Mouse (Mus musculus) testis, postnatal 10 days (tissue): ENCODE measurements around the gene D3Ertd751e.
A peak's percentile ranks its signal among the peaks of the same experiment; 100 is the strongest.

ENCODE experiments used
- DNase-seq: peaks from one replicate; pipeline ENCODE4 v3.0.0; 2021; ENCODE audit warnings: low spot score

The D3Ertd751e gene

DNA sequence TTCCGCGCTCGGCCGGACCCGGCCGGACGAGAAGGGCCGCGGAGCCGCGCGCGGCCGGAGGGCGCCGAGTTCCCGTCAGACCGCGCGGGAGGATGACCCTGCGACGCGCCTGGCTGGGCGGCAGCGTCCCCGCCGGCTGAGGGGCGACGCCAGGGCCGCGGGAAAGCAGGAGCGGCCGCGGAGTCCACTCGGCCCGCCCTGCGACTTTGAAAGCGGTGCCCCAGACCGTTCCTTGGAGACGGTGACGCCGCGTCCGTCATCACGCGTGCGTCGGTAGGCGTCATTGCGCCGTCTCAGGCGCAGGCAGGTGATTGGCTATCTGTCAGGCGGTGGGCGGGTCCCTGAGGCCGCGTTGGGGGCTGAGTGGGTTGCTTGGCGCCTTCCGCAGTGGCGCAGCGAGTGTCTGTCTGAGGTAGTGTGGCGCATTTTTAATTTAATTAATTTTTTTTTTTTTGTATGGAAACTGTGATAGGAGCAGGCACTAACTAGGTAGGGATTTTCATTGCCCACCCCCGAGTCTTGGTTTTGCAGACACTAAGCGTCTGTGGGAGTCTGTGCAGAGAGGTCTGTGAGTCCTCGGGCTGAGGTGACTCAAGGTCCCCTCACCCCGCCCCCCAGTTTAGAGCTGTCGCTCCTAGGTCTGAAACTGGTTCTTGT is at the start of gene D3Ertd751e, which contains the start of gene Sclt1:
TSS of gene D3Ertd751e (plus strand) at position 334 of the 657 bp plus-strand sequence.
TSS of gene Sclt1 (minus strand) at position 237 of the 657 bp plus-strand sequence.
- peak; percentile 98 for DNase-seq

DNA sequence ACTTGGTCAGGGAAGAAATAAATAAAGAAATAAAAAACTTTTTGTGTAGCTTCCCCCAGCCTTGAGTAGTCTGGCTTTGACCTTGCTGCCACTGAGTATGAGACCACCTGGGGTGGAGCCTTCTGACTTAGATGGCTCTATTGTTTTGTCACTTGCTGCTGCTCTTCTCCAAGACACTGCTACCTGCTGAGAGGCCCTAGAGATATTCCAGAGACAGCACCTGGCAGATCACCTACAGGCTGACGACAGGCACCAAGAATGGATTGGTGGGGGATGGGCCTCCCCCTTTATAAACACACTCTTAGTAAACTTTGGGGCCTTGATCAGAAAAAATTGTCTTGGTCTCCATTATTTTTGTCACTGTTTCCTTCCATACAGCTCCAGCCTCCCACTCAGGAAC is 46.7 kb upstream of the D3Ertd751e start:
- DNase-seq, result no peak

GRCm38 (mm10) chr3:41741601-41742277 is 672 bp upstream of the D3Ertd751e start:
- no peak for DNase-seq

DNA sequence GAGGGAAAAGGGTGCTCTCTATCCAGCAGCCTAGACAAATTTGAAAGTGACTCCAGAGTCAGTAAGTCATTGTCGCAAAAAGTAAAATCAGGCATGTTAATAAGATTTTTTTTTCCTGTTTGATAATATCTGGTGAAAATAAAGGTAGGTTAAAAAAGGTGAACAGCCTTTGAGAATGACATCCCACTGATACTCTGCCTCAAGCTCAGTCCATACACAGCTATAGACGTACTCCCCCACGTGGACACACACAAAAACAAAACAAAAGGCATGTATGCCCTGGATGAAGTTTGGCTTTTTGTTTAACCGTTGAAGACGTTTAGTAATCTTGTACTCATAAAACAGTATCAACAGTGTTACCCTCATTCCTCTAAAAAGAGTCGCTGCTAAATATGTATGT is 1.0 kb downstream of the D3Ertd751e start:
- DNase-seq, result no peak

DNA sequence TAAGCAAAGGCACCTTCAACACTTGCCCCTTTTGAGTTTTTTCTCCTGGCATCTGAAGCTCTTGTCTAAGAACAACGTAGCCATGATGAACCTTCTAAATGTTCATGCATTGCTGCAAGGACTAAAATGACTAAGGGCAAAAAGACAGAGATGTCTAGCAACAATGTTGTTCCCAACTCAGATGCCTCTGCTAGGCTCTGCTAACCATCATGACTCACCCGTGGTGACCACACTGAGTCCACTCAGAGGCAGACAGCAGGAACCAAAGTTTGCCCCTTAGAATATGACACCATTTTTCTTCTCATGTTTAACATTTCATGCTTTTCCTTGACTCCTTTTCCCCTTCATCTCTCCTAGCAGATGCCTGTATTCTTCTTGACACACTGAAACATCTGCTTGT is 12.1 kb downstream of the D3Ertd751e start:
- DNase-seq, result no peak

- DNase-seq, result no peak
Observed at GRCm38 (mm10) chr3:41762091-41762490, 19.7 kb downstream of the D3Ertd751e start.

- DNase-seq, result no peak
Observed at GRCm38 (mm10) chr3:41812447-41812846, 70.0 kb downstream of the D3Ertd751e start.
